Mouse (Mus musculus) cerebellum, adult 2 months (tissue): ENCODE measurements around the gene Defb45. TPM values are rescaled to one million over a fixed set of nuclear protein-coding genes. Genes with fewer than 3 reads are reported as not detected.

Source experiments
- DNase-seq, 2 experiments: peaks; one replicate each; pipeline ENCODE4 v3.0.0; 2021
- H3K27ac ChIP-seq: fragments of 200-500 bp; 2 replicates; pipeline ENCODE4 v1.5.1; 2012; ENCODE audit warnings: low read length, control low read depth, inconsistent platforms; ENCODE audit not compliant: insufficient read depth
- H3K27me3 ChIP-seq: fragments of 200-500 bp; 2 replicates; pipeline ENCODE4 v1.6.1; 2012; ENCODE audit warnings: inconsistent platforms, mild to moderate bottlenecking, low read length, moderate library complexity; ENCODE audit not compliant: control insufficient read depth, insufficient read depth
- H3K4me1 ChIP-seq: fragments of 200-500 bp; 2 replicates; pipeline ENCODE4 v1.6.1; 2011; ENCODE audit warnings: low read length; ENCODE audit not compliant: control insufficient read depth, insufficient read depth
- H3K4me3 ChIP-seq: fragments of 200-500 bp; replicated peaks from 2 replicates; pipeline ENCODE3; 2011; ENCODE audit warnings: mild to moderate bottlenecking, low read depth, low read length, control low read depth; ENCODE audit not compliant: insufficient read depth
- CTCF ChIP-seq: fragments of 200-500 bp; IDR thresholded peaks from 2 replicates; pipeline ENCODE4 v1.5.1; 2011; ENCODE audit warnings: low read depth, mild to moderate bottlenecking, control low read depth, low read length, moderate library complexity, borderline replicate concordance; ENCODE audit not compliant: insufficient read depth
- POLR2A ChIP-seq: fragments of 200-500 bp; IDR thresholded peaks from 2 replicates; pipeline ENCODE4 v1.6.1; 2011; ENCODE audit warnings: low read length, control low read depth, borderline replicate concordance; ENCODE audit not compliant: insufficient read depth
- WGBS: fragments of 180-500 bp; shearing (Covaris S2); methylation state at CpG from one replicate; pipeline ENCODE4 v1.1.7; 2018; 5-methylcytosine and 5-hydroxymethylcytosine counted together
- polyA plus RNA-seq: library from polyadenylated mRNA; depleted of rRNA; stranded (reverse); fragments of >200 nt; gene quantifications from 2 replicates; pipeline ENCODE4 v1.2.3, GENCODE M21; 2012; rRNA removed

The Defb45 gene
- polyA plus RNA-seq, 1 experiment: not detected

DNA sequence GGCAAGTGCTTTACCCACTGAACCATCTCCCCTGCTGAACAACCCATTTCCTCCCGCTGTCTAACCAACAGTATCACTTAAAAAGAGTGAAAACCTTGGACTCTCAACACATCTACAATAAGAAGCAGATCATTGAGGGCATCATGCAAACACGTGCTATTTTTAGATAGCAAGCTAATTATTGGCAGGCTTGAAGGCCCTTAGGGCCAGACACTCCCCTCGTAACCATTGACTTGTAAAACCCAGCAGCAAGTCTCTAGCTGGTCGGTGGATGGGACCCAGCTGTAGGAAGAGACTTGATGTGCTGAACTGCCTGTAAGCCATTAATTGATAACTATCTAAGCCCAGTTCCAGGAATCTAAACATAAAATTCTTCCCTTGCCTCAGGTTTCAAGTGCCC, 55.7 kb downstream of the Defb45 start:
- H3K27ac ChIP-seq: no peak overlapping the region
- 52% methylated on average over 4 of the region's 4 CpGs for WGBS
- TF ChIP-seq POLR2A (no peak), CTCF (no peak)

More for the DNA sequence above, 55.7 kb downstream of the Defb45 start:
- H3K4me1 ChIP-seq: no peaks in the 10 kb centered on the region
- H3K27me3 ChIP-seq: no peaks in the 10 kb centered on the region
- no peak for DNase-seq
- no peak overlapping the region for H3K4me3 ChIP-seq

Other genes with a start within 250 kb of the Defb45 start
- gene Nrsn2, start 222.8 kb downstream of the Defb45 start, polyA plus RNA-seq: 124 and 142 TPM in 2 replicates
- gene Sox12, start 201.3 kb downstream of the Defb45 start, polyA plus RNA-seq: 11.1 and 12.1 TPM in 2 replicates
- gene Zcchc3, start 184.4 kb downstream of the Defb45 start, polyA plus RNA-seq: 10.7 and 11.9 TPM in 2 replicates
- gene 6820408C15Rik, start 183.8 kb downstream of the Defb45 start, polyA plus RNA-seq: 2.6 and 3.9 TPM in 2 replicates
- gene Defb23, start 134.8 kb downstream of the Defb45 start, polyA plus RNA-seq: not detected in 2 replicates
- gene Defb20, start 122.3 kb downstream of the Defb45 start, polyA plus RNA-seq: 0.23 TPM in 1 of 2 replicates, not detected in the other
- gene Defb22, start 109.3 kb downstream of the Defb45 start, polyA plus RNA-seq: not detected in 2 replicates
- not detected in 2 replicates for gene Defb26, start 87.7 kb downstream of the Defb45 start, polyA plus RNA-seq
- not detected in 2 replicates for gene Defb28, start 81.1 kb downstream of the Defb45 start, polyA plus RNA-seq
- gene Defb29, start 59.3 kb downstream of the Defb45 start, polyA plus RNA-seq: not detected in 2 replicates
- gene Gm17416, start 30.1 kb downstream of the Defb45 start, polyA plus RNA-seq: not detected in 2 replicates
- gene Defb21, start 26.7 kb downstream of the Defb45 start, polyA plus RNA-seq: not detected in 2 replicates
- not detected in 2 replicates for gene Defb19, start 19.1 kb downstream of the Defb45 start, polyA plus RNA-seq
- not detected in 2 replicates for gene Defb36, start 4.9 kb upstream of the Defb45 start, polyA plus RNA-seq
- not detected in 2 replicates for gene Defb25, start 23.7 kb upstream of the Defb45 start, polyA plus RNA-seq
- gene Rem1, start 27.6 kb upstream of the Defb45 start, polyA plus RNA-seq: 0.76 and 0.90 TPM in 2 replicates
- 80.5 and 83.5 TPM in 2 replicates for gene H13, start 70.1 kb upstream of the Defb45 start, polyA plus RNA-seq
- 19.2 and 19.9 TPM in 2 replicates for gene Mcts2, start 87.6 kb upstream of the Defb45 start, polyA plus RNA-seq
- gene Id1, start 136.9 kb upstream of the Defb45 start, polyA plus RNA-seq: 63.8 and 68.7 TPM in 2 replicates
- 9.2 and 9.7 TPM in 2 replicates for gene Cox4i2, start 154.8 kb upstream of the Defb45 start, polyA plus RNA-seq
- gene Bcl2l1, start 232.3 kb upstream of the Defb45 start, polyA plus RNA-seq: 141 and 142 TPM in 2 replicates
- gene Tpx2, start 248.6 kb upstream of the Defb45 start, polyA plus RNA-seq: 1.2 TPM in 2 replicates